Mouse (Mus musculus): Measurements from ENCODE around the gene Txlnb. TPM values are rescaled to one million over a fixed set of nuclear protein-coding genes. Genes with fewer than 3 reads are reported as not detected.
"Not testable (repeated sequence)": the region's sequence is repeated elsewhere in the genome, so short reads cannot be mapped to it uniquely, and the experiment has no call there.

The Txlnb gene
- polyA plus RNA-seq, 1 experiment from 2014 or later: 1.3 TPM

DNA sequence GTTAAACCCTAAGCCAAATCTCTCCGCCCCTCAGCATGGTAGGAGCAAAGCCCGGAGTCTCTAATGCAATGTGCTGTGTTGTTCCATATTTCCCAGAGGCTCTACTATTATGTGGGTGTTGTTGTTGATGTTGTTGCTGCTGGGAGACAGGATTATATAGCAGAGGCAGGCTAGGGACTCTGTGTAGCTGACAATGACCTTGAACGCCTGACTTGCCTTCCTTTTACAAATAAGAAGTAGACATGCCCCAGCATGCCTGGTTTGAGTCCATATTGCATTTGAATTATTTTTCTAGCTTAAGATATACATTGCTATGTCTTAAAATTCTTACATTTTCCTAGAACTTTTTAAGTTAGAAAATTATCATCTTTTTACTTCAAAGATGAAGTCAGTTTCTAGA is 1.7 kb downstream of the Txlnb start:
- H3K4me2 ChIP-seq (ENCODE audit: low read depth, low read length): no peak overlapping the region
- WGBS: 88% methylated on average over 3 of the region's 3 CpGs
- ATAC-seq (ENCODE audit: low read depth): no peak

GRCm38 (mm10) chr10:17801788-17802187 is 5.8 kb downstream of the Txlnb start:
- Histone ChIP-seq H3K36me3 (ENCODE audit: control insufficient read depth, insufficient read depth, low read length) (no peaks in the 10 kb centered on the region), H3K27ac (ENCODE audit: low read depth, low read length) (no peak overlapping the region), H3K27me3 (ENCODE audit: control insufficient read depth, insufficient read depth, low read length) (no peaks in the 10 kb centered on the region), H3K9me3 (ENCODE audit: control insufficient read depth, low read length) (no peaks in the 10 kb centered on the region), H3K9ac (replicated peaks; ENCODE audit: low read depth, low read length) (no peak overlapping the region), H3K4me3 (ENCODE audit: low read depth, low read length) (no peak overlapping the region), H3K4me1 (ENCODE audit: control insufficient read depth, insufficient read depth, low read length) (no peaks in the 10 kb centered on the region), H3K4me2 (ENCODE audit: low read depth, low read length) (no peak overlapping the region)
- ATAC-seq (ENCODE audit: low read depth): no peak
- 86% methylated on average over 2 of the region's 2 CpGs for WGBS

More for the DNA sequence above, 1.7 kb downstream of the Txlnb start:
- H3K9ac ChIP-seq (replicated peaks; ENCODE audit: low read depth, low read length): no peak overlapping the region
- H3K27ac ChIP-seq (ENCODE audit: low read depth, low read length): no peak overlapping the region
- H3K4me3 ChIP-seq (ENCODE audit: low read depth, low read length): no peak overlapping the region
- H3K27me3 ChIP-seq (ENCODE audit: control insufficient read depth, insufficient read depth, low read length): no peaks in the 10 kb centered on the region
- H3K4me1 ChIP-seq (ENCODE audit: control insufficient read depth, insufficient read depth, low read length): peaks cover 4% of the 10 kb centered on the region; the same call in 1 of the 2 replicates
- H3K9me3 ChIP-seq (ENCODE audit: control insufficient read depth, low read length): no peaks in the 10 kb centered on the region
- no peaks in the 10 kb centered on the region for H3K36me3 ChIP-seq (ENCODE audit: control insufficient read depth, insufficient read depth, low read length)

DNA sequence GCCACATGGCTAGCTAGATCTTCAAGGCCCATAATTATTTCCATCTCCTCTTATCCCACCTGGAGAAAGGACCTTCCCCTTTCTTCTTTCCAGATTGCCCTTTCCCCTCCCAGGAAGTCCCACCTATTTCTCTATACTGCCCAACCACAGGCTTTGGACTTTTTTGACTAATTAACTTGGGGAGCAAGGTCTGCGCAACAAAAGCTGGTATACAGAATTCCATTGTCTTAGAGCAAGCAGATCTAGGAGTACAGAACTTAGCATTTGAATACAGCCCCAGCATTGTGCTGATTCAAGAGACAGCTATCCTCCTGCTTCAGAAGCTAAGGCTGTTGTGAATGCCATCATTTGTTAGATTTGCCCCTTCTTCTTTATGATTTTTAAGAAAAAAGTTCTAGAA is 12.5 kb downstream of the Txlnb start:
- no peak overlapping the region for H3K27ac ChIP-seq (ENCODE audit: low read depth, low read length)
- no peaks in the 10 kb centered on the region for H3K27me3 ChIP-seq (ENCODE audit: control insufficient read depth, insufficient read depth, low read length)
- no peak overlapping the region for H3K4me3 ChIP-seq (ENCODE audit: low read depth, low read length)
- no peak overlapping the region for H3K9ac ChIP-seq (replicated peaks; ENCODE audit: low read depth, low read length)
- H3K36me3 ChIP-seq (ENCODE audit: control insufficient read depth, insufficient read depth, low read length): no peaks in the 10 kb centered on the region
- ATAC-seq (ENCODE audit: low read depth): no peak
- 97% methylated on average over 1 of the region's 1 CpGs for WGBS
- H3K9me3 ChIP-seq (ENCODE audit: control insufficient read depth, low read length): no peaks in the 10 kb centered on the region
- no peak overlapping the region for H3K4me2 ChIP-seq (ENCODE audit: low read depth, low read length)
- no peaks in the 10 kb centered on the region for H3K4me1 ChIP-seq (ENCODE audit: control insufficient read depth, insufficient read depth, low read length)

DNA sequence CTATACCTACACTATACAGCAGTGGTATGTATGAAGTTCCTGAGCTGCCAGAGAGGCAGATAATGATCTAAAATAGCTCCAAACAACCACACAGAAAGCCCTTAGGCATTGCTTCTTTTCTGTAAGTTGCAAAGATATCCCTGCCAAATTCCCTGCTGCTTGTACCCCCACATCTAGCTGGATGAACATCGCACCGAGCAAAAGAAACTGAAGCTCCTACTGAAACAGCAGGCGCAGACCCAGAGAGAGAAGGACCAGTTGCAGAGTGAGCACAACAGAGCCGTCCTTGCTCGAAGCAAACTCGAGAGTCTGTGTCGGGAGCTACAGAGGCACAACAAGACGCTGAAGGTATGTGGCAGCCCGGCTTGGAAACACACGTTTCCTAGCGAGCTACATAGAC is 19.0 kb downstream of the Txlnb start:
- 91% methylated on average over 11 of the region's 11 CpGs for WGBS

GRCm38 (mm10) chr10:17820422-17820821 is 24.4 kb downstream of the Txlnb start:
- H3K27ac ChIP-seq (ENCODE audit: low read depth, low read length); H3K4me3 ChIP-seq (ENCODE audit: low read depth, low read length); H3K9me3 ChIP-seq (ENCODE audit: control insufficient read depth, low read length); H3K36me3 ChIP-seq (ENCODE audit: control insufficient read depth, insufficient read depth, low read length); H3K27me3 ChIP-seq (ENCODE audit: control insufficient read depth, insufficient read depth, low read length); ATAC-seq (ENCODE audit: low read depth); H3K4me2 ChIP-seq (ENCODE audit: low read depth, low read length); H3K4me1 ChIP-seq (ENCODE audit: control insufficient read depth, insufficient read depth, low read length); H3K9ac ChIP-seq (replicated peaks; ENCODE audit: low read depth, low read length): not testable (repeated sequence)
- 90% methylated on average over 7 of the region's 7 CpGs for WGBS

More for the DNA sequence above, 19.0 kb downstream of the Txlnb start:
- ATAC-seq (ENCODE audit: low read depth): no peak
- Histone ChIP-seq H3K27me3 (ENCODE audit: control insufficient read depth, insufficient read depth, low read length) (no peaks in the 10 kb centered on the region), H3K4me3 (ENCODE audit: low read depth, low read length) (no peak overlapping the region), H3K36me3 (ENCODE audit: control insufficient read depth, insufficient read depth, low read length) (no peaks in the 10 kb centered on the region), H3K9ac (replicated peaks; ENCODE audit: low read depth, low read length) (no peak overlapping the region), H3K9me3 (ENCODE audit: control insufficient read depth, low read length) (no peaks in the 10 kb centered on the region), H3K4me1 (ENCODE audit: control insufficient read depth, insufficient read depth, low read length) (no peaks in the 10 kb centered on the region), H3K27ac (ENCODE audit: low read depth, low read length) (no peak overlapping the region), H3K4me2 (ENCODE audit: low read depth, low read length) (no peak overlapping the region)

GRCm38 (mm10) chr10:17827391-17827790 is 31.4 kb downstream of the Txlnb start:
- ATAC-seq (ENCODE audit: low read depth): peak; percentile 49
- no peak overlapping the region; the same call in 1 of the 2 replicates for H3K9ac ChIP-seq (replicated peaks; ENCODE audit: low read depth, low read length)
- no peaks in the 10 kb centered on the region for H3K9me3 ChIP-seq (ENCODE audit: control insufficient read depth, low read length)
- peak overlapping the region; percentile 41; the same call in 1 of the 2 replicates for H3K4me2 ChIP-seq (ENCODE audit: low read depth, low read length)
- H3K36me3 ChIP-seq (ENCODE audit: control insufficient read depth, insufficient read depth, low read length): no peaks in the 10 kb centered on the region
- H3K27me3 ChIP-seq (ENCODE audit: control insufficient read depth, insufficient read depth, low read length): no peaks in the 10 kb centered on the region
- no peak overlapping the region for H3K4me3 ChIP-seq (ENCODE audit: low read depth, low read length)
- WGBS: under 1% methylated on average over 12 of the region's 12 CpGs
- H3K27ac ChIP-seq (ENCODE audit: low read depth, low read length): no peak overlapping the region
- H3K4me1 ChIP-seq (ENCODE audit: control insufficient read depth, insufficient read depth, low read length): no peaks in the 10 kb centered on the region

- Histone ChIP-seq H3K4me1 (ENCODE audit: control insufficient read depth, insufficient read depth, low read length) (no peaks in the 10 kb centered on the region), H3K4me2 (ENCODE audit: low read depth, low read length) (no peak overlapping the region), H3K27ac (ENCODE audit: low read depth, low read length) (no peak overlapping the region), H3K36me3 (ENCODE audit: control insufficient read depth, insufficient read depth, low read length) (no peaks in the 10 kb centered on the region), H3K9ac (replicated peaks; ENCODE audit: low read depth, low read length) (no peak overlapping the region), H3K9me3 (ENCODE audit: control insufficient read depth, low read length) (no peaks in the 10 kb centered on the region), H3K27me3 (ENCODE audit: control insufficient read depth, insufficient read depth, low read length) (no peaks in the 10 kb centered on the region), H3K4me3 (ENCODE audit: low read depth, low read length) (no peak overlapping the region)
- WGBS: 91% methylated on average over 4 of the region's 4 CpGs
- ATAC-seq (ENCODE audit: low read depth): no peak
Observed at GRCm38 (mm10) chr10:17829205-17829604, 33.2 kb downstream of the Txlnb start.

GRCm38 (mm10) chr10:17831041-17831440 is 35.0 kb downstream of the Txlnb start:
- WGBS: 16% methylated on average over 3 of the region's 3 CpGs
- Histone ChIP-seq H3K9me3 (ENCODE audit: control insufficient read depth, low read length) (no peaks in the 10 kb centered on the region), H3K27ac (ENCODE audit: low read depth, low read length) (no peak overlapping the region), H3K4me1 (ENCODE audit: control insufficient read depth, insufficient read depth, low read length) (no peaks in the 10 kb centered on the region), H3K9ac (replicated peaks; ENCODE audit: low read depth, low read length) (no peak overlapping the region), H3K4me2 (ENCODE audit: low read depth, low read length) (no peak overlapping the region), H3K36me3 (ENCODE audit: control insufficient read depth, insufficient read depth, low read length) (no peaks in the 10 kb centered on the region), H3K27me3 (ENCODE audit: control insufficient read depth, insufficient read depth, low read length) (no peaks in the 10 kb centered on the region), H3K4me3 (ENCODE audit: low read depth, low read length) (no peak overlapping the region)
- no peak; the same call in 1 of the 2 replicates for ATAC-seq (ENCODE audit: low read depth)

- no peak for ATAC-seq (ENCODE audit: low read depth)
- H3K4me2 ChIP-seq (ENCODE audit: low read depth, low read length): no peak overlapping the region
- no peaks in the 10 kb centered on the region for H3K36me3 ChIP-seq (ENCODE audit: control insufficient read depth, insufficient read depth, low read length)
- no peak overlapping the region for H3K4me3 ChIP-seq (ENCODE audit: low read depth, low read length)
- H3K9me3 ChIP-seq (ENCODE audit: control insufficient read depth, low read length): no peaks in the 10 kb centered on the region
- no peaks in the 10 kb centered on the region for H3K4me1 ChIP-seq (ENCODE audit: control insufficient read depth, insufficient read depth, low read length)
- WGBS: 92% methylated on average over 6 of the region's 6 CpGs
- H3K9ac ChIP-seq (replicated peaks; ENCODE audit: low read depth, low read length): no peak overlapping the region
- H3K27ac ChIP-seq (ENCODE audit: low read depth, low read length): no peak overlapping the region
- H3K27me3 ChIP-seq (ENCODE audit: control insufficient read depth, insufficient read depth, low read length): no peaks in the 10 kb centered on the region
Observed at GRCm38 (mm10) chr10:17835031-17835430, 39.0 kb downstream of the Txlnb start.
